Mouse (Mus musculus) heart, postnatal 0 days (tissue): ENCODE measurements around the gene Ninj1. TPM values are rescaled to one million over a fixed set of nuclear protein-coding genes. Genes with fewer than 3 reads are reported as not detected.
A peak's percentile ranks its signal among the peaks of the same experiment; 100 is the strongest.

Experiments used
- ATAC-seq: fragments of 200-750 bp; cut with Nextera tagmentation; 2 replicates; pipeline ENCODE4 v1.8.0; 2017; ENCODE audit warnings: low read depth, moderate number of reproducible peaks, moderate library complexity; ENCODE audit not compliant: insufficient read depth
- DNase-seq: peaks from one replicate; pipeline ENCODE4 v3.0.0-alpha.2; 2016; ENCODE audit warnings: low spot score
- H3K27ac ChIP-seq: fragments of 300-500 bp; sonication (generic); 2 replicates; pipeline ENCODE4 v1.5.1; 2014; ENCODE audit warnings: low read depth, mild to moderate bottlenecking
- H3K27me3 ChIP-seq: fragments of 300-500 bp; sonication (generic); 2 replicates; pipeline ENCODE4 v1.6.1; 2014; ENCODE audit warnings: low read length, mixed read lengths; ENCODE audit not compliant: control insufficient read depth, insufficient read depth
- H3K36me3 ChIP-seq: fragments of 300-500 bp; sonication (generic); replicated peaks from 2 replicates; pipeline ENCODE4 v1.6.1; 2014; ENCODE audit warnings: low read length, mixed read lengths; ENCODE audit not compliant: control insufficient read depth, insufficient read depth
- H3K4me1 ChIP-seq: fragments of 300-500 bp; sonication (generic); 2 replicates; pipeline ENCODE4 v1.6.1; 2014; ENCODE audit warnings: antibody characterized with exemption; ENCODE audit not compliant: control insufficient read depth, insufficient read depth
- H3K4me2 ChIP-seq: fragments of 300-500 bp; sonication (generic); 2 replicates; pipeline ENCODE4 v1.6.1; 2014; ENCODE audit warnings: low read depth, mild to moderate bottlenecking, low read length, moderate library complexity
- H3K4me3 ChIP-seq: fragments of 300-500 bp; sonication (generic); 2 replicates; pipeline ENCODE4 v1.5.1; 2014; ENCODE audit warnings: low read depth, low read length
- H3K9ac ChIP-seq: fragments of 300-500 bp; sonication (generic); replicated peaks from 2 replicates; pipeline ENCODE4 v1.6.1; 2014; ENCODE audit warnings: low read depth, low read length, mixed read lengths
- H3K9me3 ChIP-seq: fragments of 300-500 bp; sonication (generic); replicated peaks from 2 replicates; pipeline ENCODE4 v1.6.1; 2016; ENCODE audit warnings: low read length; ENCODE audit not compliant: control insufficient read depth
- CTCF ChIP-seq: IDR thresholded peaks from 2 replicates; pipeline ENCODE4 v1.5.1; 2016; ENCODE audit warnings: antibody characterized with exemption, control low read depth, low read depth
- EP300 ChIP-seq: IDR thresholded peaks from 2 replicates; pipeline ENCODE4 v1.6.1; 2016; ENCODE audit warnings: antibody characterized with exemption, low read depth
- WGBS: fragments of 180-500 bp; shearing (Covaris S2); extraction: QIAGEN DNeasy Blood & Tissue Kit; methylation state at CpG from one replicate; pipeline ENCODE4 v1.1.7; 2014; 5-methylcytosine and 5-hydroxymethylcytosine counted together
- polyA plus RNA-seq: library from polyadenylated mRNA; unstranded; fragments of >200 nt; fragmentation: Nextera tagmentation; extraction: Ambion mirVana; gene quantifications from 2 replicates; pipeline ENCODE4 v1.2.1, GENCODE M21; 2015
- total RNA-seq: library from RNA; depleted of rRNA; stranded (reverse); fragments of >200 nt; gene quantifications from 2 replicates; pipeline ENCODE4 v1.2.3, GENCODE M21; 2014; ENCODE audit warnings: low replicate concordance; rRNA removed

Gene Ninj1
- total RNA-seq (75.3 and 102 TPM in 2 replicates), polyA plus RNA-seq (94.6 and 97.2 TPM in 2 replicates)

DNA sequence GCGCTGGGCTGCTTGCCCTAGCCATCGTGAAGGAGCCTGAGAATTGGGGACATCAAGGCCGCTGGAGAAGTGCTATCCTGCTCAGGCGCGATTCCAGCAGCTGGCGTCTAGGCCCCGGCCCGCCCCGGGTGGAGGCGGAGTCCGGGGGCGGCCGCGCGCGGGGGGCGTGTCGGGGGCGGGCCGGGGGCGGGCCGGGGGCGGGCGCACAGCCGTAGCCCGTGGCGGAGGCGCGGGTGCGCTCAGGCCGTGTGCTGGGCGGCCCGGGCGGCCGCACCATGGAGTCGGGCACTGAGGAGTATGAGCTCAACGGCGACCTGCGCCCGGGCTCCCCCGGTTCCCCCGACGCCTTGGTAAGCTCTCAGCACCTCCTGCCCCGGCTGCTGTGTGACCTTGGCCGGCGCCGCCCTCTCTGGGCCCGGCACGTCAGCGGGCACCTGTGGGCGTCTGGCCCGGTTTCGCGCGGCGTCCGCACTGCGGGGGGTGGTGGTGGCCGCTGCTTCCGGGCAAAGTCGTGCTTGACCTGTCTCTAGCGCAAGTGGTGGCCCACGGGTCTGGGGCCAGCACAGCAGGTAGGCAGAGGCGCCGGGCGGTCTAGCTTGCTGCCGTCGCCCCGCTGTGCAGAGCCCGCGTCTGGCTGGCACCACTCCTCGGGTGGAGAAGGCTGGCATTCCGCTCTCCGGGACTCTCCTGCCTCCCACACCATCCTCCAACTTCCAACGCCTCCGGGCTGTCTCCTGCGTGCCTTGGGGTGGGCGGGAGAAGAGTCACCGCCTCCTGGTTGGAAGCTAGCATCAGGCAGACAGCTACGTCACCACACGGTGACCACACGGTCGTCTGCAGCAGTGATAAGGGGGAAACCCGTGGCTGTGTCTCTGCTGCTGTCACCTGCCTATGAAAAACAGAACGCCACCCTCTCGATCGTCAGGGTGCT lies at the start of gene Ninj1:
TSS of gene Ninj1 (plus strand) at position 198 of the 931 bp plus-strand sequence.
- Histone ChIP-seq H3K4me1 (peaks cover 41% of the 10 kb centered on the region), H3K4me3 (peak within 1 kb of the TSS; percentile 72), H3K9ac (peak within 1 kb of the TSS; percentile 77), H3K4me2 (peak within 1 kb of the TSS; percentile 97), H3K9me3 (no peaks in the 10 kb centered on the region), H3K27ac (peak within 1 kb of the TSS; percentile 90), H3K36me3 (no peaks in the 10 kb centered on the region), H3K27me3 (no peaks in the 10 kb centered on the region)
- ATAC-seq (peak; percentile 91), DNase-seq (peak; percentile 86)
- TF ChIP-seq CTCF = no peak; the same call in 1 of the 2 replicates
- TF ChIP-seq EP300 = 0 out of 2 replicates have a peak, but pooled peaks have one; percentile 22
- WGBS = under 1% methylated on average over 72 of the region's 87 CpGs

DNA sequence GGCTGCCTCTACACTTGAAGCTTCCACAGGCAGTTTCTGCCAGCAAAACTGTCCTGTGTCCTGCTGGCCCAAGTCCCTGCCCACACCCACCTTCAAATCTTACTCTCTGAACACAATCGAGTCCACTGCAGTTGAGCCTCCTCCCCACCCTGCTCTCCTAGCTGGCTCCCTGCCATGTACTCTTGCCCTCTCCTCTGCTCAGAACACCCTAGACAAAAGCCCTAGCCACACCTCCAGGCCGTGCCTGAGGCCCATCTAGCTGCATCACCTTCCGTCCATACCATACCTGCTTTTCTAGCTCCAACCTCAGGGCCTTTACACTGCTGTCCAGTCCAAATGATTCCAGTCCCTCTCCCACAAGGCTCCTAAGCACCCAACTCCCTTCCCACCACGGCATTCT lies 46.7 kb upstream of the Ninj1 start:
- Histone ChIP-seq H3K9me3 (no peaks in the 10 kb centered on the region), H3K4me2 (no peak overlapping the region), H3K27me3 (peaks cover 21% of the 10 kb centered on the region; the same call in 1 of the 2 replicates), H3K9ac (no peak overlapping the region), H3K4me1 (peaks cover 10% of the 10 kb centered on the region), H3K4me3 (no peak overlapping the region), H3K36me3 (no peaks in the 10 kb centered on the region), H3K27ac (no peak overlapping the region)
- no peak for DNase-seq
- TF ChIP-seq CTCF (no peak), EP300 (no peak)
- ATAC-seq = no peak
- 43% methylated on average over 4 of the region's 4 CpGs for WGBS

DNA sequence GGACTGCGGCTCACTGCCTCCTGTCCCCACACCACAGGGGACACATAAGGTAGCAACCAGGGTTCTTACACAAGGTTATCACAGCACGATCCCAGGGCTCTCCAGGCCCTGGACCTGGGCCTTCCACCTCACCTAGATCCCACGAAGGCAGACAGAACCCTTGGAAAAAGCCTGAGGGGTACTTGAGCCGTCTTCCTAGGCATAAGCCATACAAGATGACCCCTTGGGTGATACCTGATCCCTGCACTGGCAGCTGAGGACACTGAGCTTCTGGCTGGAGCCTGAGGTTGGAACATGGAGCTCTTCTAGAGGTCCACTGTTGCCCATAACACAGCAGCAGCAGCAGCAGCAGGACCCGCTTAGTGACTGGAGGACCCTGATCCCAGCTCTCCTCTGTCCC lies 44.9 kb upstream of the Ninj1 start:
- Histone ChIP-seq H3K27ac (no peak overlapping the region), H3K4me3 (no peak overlapping the region), H3K9ac (no peak overlapping the region), H3K4me1 (peaks cover 20% of the 10 kb centered on the region), H3K36me3 (no peaks in the 10 kb centered on the region), H3K9me3 (no peaks in the 10 kb centered on the region), H3K27me3 (peaks cover 38% of the 10 kb centered on the region), H3K4me2 (no peak overlapping the region)
- 85% methylated on average over 5 of the region's 5 CpGs for WGBS
- ATAC-seq = no peak
- no peak for DNase-seq
- TF ChIP-seq CTCF = no peak
- no peak for TF ChIP-seq EP300

DNA sequence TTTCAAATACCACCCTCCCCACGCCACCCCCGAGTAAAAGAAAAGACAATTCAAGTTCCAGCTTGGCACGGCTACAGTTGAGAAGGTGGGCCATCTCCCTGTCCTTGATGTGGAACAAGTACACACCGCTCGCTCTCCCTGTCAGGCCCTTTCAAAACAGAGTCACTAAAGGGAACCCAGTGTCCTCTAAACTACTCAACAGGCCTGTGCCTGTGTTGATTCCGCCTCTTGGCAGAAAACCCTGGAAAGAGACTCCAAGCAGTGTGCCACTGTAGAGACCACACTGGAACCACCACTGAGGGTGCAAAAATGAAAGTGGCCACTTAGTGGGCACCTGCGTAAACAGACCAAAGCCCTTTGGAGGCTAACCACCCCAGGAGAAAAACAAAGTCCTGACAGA lies 44.0 kb upstream of the Ninj1 start:
- H3K4me1 ChIP-seq = peaks cover 25% of the 10 kb centered on the region
- 83% methylated on average over 7 of the region's 7 CpGs for WGBS
- H3K36me3 ChIP-seq = no peaks in the 10 kb centered on the region
- H3K9me3 ChIP-seq = no peaks in the 10 kb centered on the region
- no peak overlapping the region for H3K9ac ChIP-seq
- DNase-seq (no peak), ATAC-seq (no peak)
- no peak overlapping the region for H3K4me3 ChIP-seq
- peaks cover 47% of the 10 kb centered on the region for H3K27me3 ChIP-seq
- H3K27ac ChIP-seq = peak overlapping the region; percentile 15; the same call in 1 of the 2 replicates
- TF ChIP-seq EP300 (no peak), CTCF (no peak)
- no peak overlapping the region for H3K4me2 ChIP-seq

DNA sequence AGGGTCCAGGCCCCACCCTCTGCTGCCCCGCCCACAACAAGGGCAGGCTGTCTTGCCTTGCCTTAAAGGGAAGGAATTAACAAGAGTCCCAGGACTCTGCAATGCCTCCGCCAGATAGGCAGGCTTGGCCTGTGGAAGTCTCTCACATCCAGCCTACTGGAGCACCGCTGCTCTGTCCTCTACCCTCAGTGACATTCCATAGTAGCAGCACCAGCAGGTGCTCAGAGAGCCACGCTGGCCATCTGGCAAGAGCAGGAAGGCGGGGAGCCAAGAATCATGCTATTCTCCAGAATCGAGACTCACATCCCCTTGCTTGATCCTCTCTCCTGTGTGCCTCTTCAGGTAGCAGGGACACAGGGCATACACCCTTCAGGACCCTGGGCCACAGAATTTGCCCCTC lies 42.8 kb upstream of the Ninj1 start:
- H3K9me3 ChIP-seq = no peaks in the 10 kb centered on the region
- no peak for TF ChIP-seq CTCF
- no peak for TF ChIP-seq EP300
- no peak overlapping the region for H3K4me2 ChIP-seq
- peaks cover 51% of the 10 kb centered on the region for H3K27me3 ChIP-seq
- peak; percentile 10 for DNase-seq
- no peak overlapping the region for H3K4me3 ChIP-seq
- WGBS = 32% methylated on average over 6 of the region's 6 CpGs
- ATAC-seq = no peak
- H3K4me1 ChIP-seq = peaks cover 26% of the 10 kb centered on the region
- no peaks in the 10 kb centered on the region for H3K36me3 ChIP-seq
- no peak overlapping the region for H3K27ac ChIP-seq
- no peak overlapping the region for H3K9ac ChIP-seq
